Mouse (Mus musculus): ENCODE data around the gene Rspo1. TPM values are rescaled to one million over a fixed set of nuclear protein-coding genes. Genes with fewer than 3 reads are reported as not detected.

Rspo1 gene
- polyA plus RNA-seq, 1 experiment from 2014 or later, result 4.9 TPM

GRCm38 (mm10) chr4:124983893-124984526 lies 2.2 kb upstream of the Rspo1 start:
- Histone ChIP-seq H3K27ac (no peak overlapping the region), H3K36me3 (ENCODE audit: poor library complexity, severe bottlenecking) (no peaks in the 10 kb centered on the region), H3K27me3 (peaks cover 70% of the 10 kb centered on the region), H3K4me2 (no peak overlapping the region), H3K9me3 (replicated peaks) (no peaks in the 10 kb centered on the region), H3K9ac (no peak overlapping the region), H3K4me3 (no peak overlapping the region), H3K4me1 (peaks cover 33% of the 10 kb centered on the region)
- ATAC-seq, result no peak
- WGBS, result 23% methylated on average over 9 of the region's 9 CpGs

DNA sequence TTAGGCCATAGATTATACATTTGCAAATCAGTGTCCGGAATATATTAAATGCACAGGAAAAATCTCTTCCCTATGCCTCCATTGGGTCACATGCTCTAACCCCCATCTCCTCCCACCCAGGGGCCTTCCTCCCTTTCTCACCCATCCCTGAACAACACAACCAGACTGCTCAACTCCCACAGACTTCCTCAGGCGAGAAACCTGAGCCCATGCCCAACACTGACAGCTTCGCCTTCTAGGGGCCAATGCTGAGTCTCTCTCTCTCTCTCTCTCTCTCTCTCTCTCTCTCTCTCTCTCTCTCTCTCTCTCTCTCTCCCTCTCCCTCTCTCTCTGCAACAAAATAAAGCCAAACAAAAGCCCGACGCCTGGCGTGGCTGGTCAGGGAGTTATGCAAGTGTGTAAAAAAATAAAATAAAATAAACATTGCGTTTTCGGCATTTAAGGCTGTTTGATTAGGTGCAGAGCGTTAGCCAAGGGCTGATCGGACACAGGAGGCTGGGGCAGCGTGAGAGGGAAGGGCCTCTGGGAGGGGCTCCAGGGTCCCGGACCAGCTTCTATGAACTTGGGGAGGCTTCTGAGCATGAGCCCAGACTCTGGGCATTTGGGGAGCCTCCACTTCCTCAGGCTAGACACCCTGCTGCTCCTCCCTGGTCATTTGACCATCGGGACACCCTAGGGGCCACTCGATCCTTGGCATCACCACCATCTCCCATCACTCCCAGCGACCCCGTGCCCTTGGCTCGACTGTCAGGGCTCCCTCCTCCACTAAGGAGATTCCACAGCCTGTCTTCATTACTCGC lies 1.2 kb upstream of the Rspo1 start:
- Histone ChIP-seq H3K4me3 (no peak overlapping the region; the same call in 1 of the 2 replicates), H3K9ac (no peak overlapping the region), H3K4me2 (0 out of 2 replicates have a peak overlapping the region, but pooled peaks have one; percentile 64), H3K36me3 (ENCODE audit: poor library complexity, severe bottlenecking) (no peaks in the 10 kb centered on the region), H3K27me3 (peaks cover 79% of the 10 kb centered on the region), H3K27ac (no peak overlapping the region), H3K9me3 (replicated peaks) (no peaks in the 10 kb centered on the region), H3K4me1 (peaks cover 34% of the 10 kb centered on the region)
- 8% methylated on average over 18 of the region's 18 CpGs for WGBS
- ATAC-seq, result no peak

GRCm38 (mm10) chr4:124986739-124987710 lies 795 bp downstream of the Rspo1 start:
- Histone ChIP-seq H3K27ac (no peak overlapping the region), H3K4me1 (peaks cover 37% of the 10 kb centered on the region)
- ATAC-seq, result no peak

GRCm38 (mm10) chr4:124987711-124988097 lies 1.5 kb downstream of the Rspo1 start:
- H3K27me3 ChIP-seq, result peaks cover 94% of the 10 kb centered on the region
- H3K27ac ChIP-seq, result no peak overlapping the region
- no peak for ATAC-seq
- H3K9ac ChIP-seq, result no peak overlapping the region
- peak overlapping the region; percentile 30 for H3K4me2 ChIP-seq
- peaks cover 37% of the 10 kb centered on the region for H3K4me1 ChIP-seq
- peak overlapping the region; percentile 1; the same call in 1 of the 2 replicates for H3K4me3 ChIP-seq
- H3K9me3 ChIP-seq (replicated peaks), result no peaks in the 10 kb centered on the region
- WGBS, result 11% methylated on average over 10 of the region's 10 CpGs
- H3K36me3 ChIP-seq (ENCODE audit: poor library complexity, severe bottlenecking), result no peaks in the 10 kb centered on the region

More at GRCm38 (mm10) chr4:124986739-124987710, 795 bp downstream of the Rspo1 start:
- H3K36me3 ChIP-seq (ENCODE audit: poor library complexity, severe bottlenecking), result no peaks in the 10 kb centered on the region
- peak overlapping the region; percentile 42 for H3K4me3 ChIP-seq
- H3K9me3 ChIP-seq (replicated peaks), result no peaks in the 10 kb centered on the region
- WGBS, result 4% methylated on average over 46 of the region's 51 CpGs
- peak overlapping the region; percentile 45; the same call in 1 of the 2 replicates for H3K9ac ChIP-seq
- peaks cover 97% of the 10 kb centered on the region for H3K27me3 ChIP-seq
- H3K4me2 ChIP-seq, result peak overlapping the region; percentile 64

DNA sequence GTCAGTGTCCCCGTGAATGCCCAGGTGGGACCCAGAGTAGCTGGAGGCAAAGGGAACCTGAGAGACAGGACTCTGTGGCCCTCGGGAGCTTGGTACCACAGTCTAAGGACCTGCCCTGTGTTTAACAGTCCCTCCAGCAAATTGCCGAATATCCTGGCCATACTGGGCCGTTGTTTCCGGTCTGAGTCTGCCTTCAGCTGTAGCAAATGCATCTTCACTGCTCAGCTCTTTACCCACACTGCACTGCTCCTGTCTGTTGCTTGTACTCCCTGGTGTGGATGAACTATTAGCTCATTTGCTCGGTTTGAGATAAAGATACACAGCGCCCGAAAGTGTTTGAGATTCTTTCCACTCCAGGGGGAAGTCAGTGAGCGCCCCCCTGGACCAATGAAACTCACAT lies 2.2 kb downstream of the Rspo1 start:
- peak overlapping the region; percentile 30 for H3K4me2 ChIP-seq

GRCm38 (mm10) chr4:124989787-124990253 lies 3.6 kb downstream of the Rspo1 start:
- Histone ChIP-seq H3K27ac (no peak overlapping the region; the same call in 1 of the 2 replicates), H3K9me3 (replicated peaks) (no peaks in the 10 kb centered on the region), H3K27me3 (peaks cover 77% of the 10 kb centered on the region), H3K4me2 (peak overlapping the region; percentile 32), H3K4me1 (peaks cover 37% of the 10 kb centered on the region), H3K36me3 (ENCODE audit: poor library complexity, severe bottlenecking) (no peaks in the 10 kb centered on the region), H3K4me3 (no peak overlapping the region), H3K9ac (peak overlapping the region; percentile 17; the same call in 1 of the 2 replicates)
- WGBS, result 5% methylated on average over 20 of the region's 20 CpGs
- no peak for ATAC-seq

More for the DNA sequence above, 2.2 kb downstream of the Rspo1 start:
- 19% methylated on average over 9 of the region's 9 CpGs for WGBS
- no peak for ATAC-seq
- Histone ChIP-seq H3K36me3 (ENCODE audit: poor library complexity, severe bottlenecking) (no peaks in the 10 kb centered on the region), H3K9ac (no peak overlapping the region), H3K27me3 (peaks cover 92% of the 10 kb centered on the region), H3K9me3 (replicated peaks) (no peaks in the 10 kb centered on the region), H3K27ac (no peak overlapping the region), H3K4me1 (peaks cover 37% of the 10 kb centered on the region), H3K4me3 (no peak overlapping the region)

- H3K4me1 ChIP-seq, result peaks cover 37% of the 10 kb centered on the region
- no peak overlapping the region for H3K4me3 ChIP-seq
- 1% methylated on average over 7 of the region's 7 CpGs for whole genome bisulfite sequencing
- peak overlapping the region; percentile 17; the same call in 1 of the 2 replicates for H3K9ac ChIP-seq
- peaks cover 72% of the 10 kb centered on the region for H3K27me3 ChIP-seq
- no peaks in the 10 kb centered on the region for H3K9me3 ChIP-seq (replicated peaks)
- H3K27ac ChIP-seq, result no peak overlapping the region
- ATAC-seq, result no peak
- H3K36me3 ChIP-seq (ENCODE audit: poor library complexity, severe bottlenecking), result no peaks in the 10 kb centered on the region
- peak overlapping the region; percentile 32 for H3K4me2 ChIP-seq
These were observed 4.1 kb downstream of the Rspo1 start for GRCm38 (mm10) chr4:124990325-124990724.

- Histone ChIP-seq H3K9me3 (replicated peaks) (no peaks in the 10 kb centered on the region), H3K27ac (no peak overlapping the region), H3K27me3 (0 out of 2 replicates have a peak, but pooled peaks cover 4% of the 10 kb centered on the region), H3K9ac (no peak overlapping the region), H3K4me1 (no peaks in the 10 kb centered on the region), H3K4me2 (no peak overlapping the region), H3K36me3 (ENCODE audit: poor library complexity, severe bottlenecking) (no peaks in the 10 kb centered on the region), H3K4me3 (no peak overlapping the region)
- 75% methylated on average over 10 of the region's 10 CpGs for WGBS
- no peak for ATAC-seq
These were observed 11.4 kb downstream of the Rspo1 start for GRCm38 (mm10) chr4:124997479-124998147.

- Histone ChIP-seq H3K4me2 (no peak overlapping the region), H3K27me3 (no peaks in the 10 kb centered on the region), H3K9me3 (replicated peaks) (no peaks in the 10 kb centered on the region), H3K4me1 (no peaks in the 10 kb centered on the region), H3K9ac (no peak overlapping the region), H3K27ac (no peak overlapping the region), H3K4me3 (no peak overlapping the region), H3K36me3 (ENCODE audit: poor library complexity, severe bottlenecking) (no peaks in the 10 kb centered on the region)
- WGBS, result 89% methylated on average over 3 of the region's 3 CpGs
- ATAC-seq, result no peak
These were observed 13.3 kb downstream of the Rspo1 start for GRCm38 (mm10) chr4:124999548-124999947.

DNA sequence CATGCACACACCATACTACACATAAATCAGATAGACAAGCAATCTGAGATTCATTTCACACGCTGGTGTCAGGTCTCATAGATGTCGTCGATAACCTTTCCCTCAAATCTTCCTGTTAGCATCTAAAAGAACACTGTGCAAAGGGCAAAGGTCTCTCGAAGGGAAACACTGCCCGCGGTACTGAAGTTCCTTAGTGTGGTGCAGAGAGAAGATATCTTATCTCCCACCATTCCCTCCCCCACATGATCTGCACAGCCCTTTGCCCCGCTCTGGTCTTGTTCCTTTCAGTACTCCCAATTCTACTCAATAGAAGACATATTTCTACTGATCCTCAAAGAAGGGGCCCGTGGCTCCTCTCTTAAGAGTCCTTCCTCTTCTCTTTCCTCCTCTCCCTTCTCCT lies 16.7 kb downstream of the Rspo1 start:
- Histone ChIP-seq H3K4me3 (no peak overlapping the region), H3K9ac (no peak overlapping the region), H3K27me3 (0 out of 2 replicates have a peak, but pooled peaks cover 3% of the 10 kb centered on the region), H3K9me3 (replicated peaks) (no peaks in the 10 kb centered on the region), H3K27ac (no peak overlapping the region), H3K4me2 (no peak overlapping the region), H3K4me1 (no peaks in the 10 kb centered on the region), H3K36me3 (ENCODE audit: poor library complexity, severe bottlenecking) (no peaks in the 10 kb centered on the region)
- no peak for ATAC-seq
- WGBS, result 93% methylated on average over 8 of the region's 8 CpGs

DNA sequence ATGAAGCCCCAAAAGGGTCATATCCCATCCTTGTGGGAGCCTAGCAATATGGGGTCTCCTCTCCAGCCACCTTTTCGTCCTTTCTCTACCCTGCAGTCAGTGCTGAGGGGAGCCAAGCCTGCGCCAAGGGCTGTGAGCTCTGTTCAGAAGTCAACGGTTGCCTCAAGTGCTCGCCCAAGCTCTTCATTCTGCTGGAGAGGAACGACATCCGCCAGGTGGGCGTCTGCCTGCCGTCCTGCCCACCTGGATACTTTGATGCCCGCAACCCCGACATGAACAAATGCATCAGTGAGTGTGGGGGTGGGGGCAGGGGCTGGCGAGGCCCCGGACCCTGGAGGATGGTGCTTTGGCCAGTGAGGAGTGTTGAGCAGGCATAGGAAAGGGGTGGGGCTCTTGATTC lies 18.7 kb downstream of the Rspo1 start:
- no peak overlapping the region for H3K4me3 ChIP-seq
- ATAC-seq, result no peak
- no peaks in the 10 kb centered on the region for H3K9me3 ChIP-seq (replicated peaks)
- H3K36me3 ChIP-seq (ENCODE audit: poor library complexity, severe bottlenecking), result no peaks in the 10 kb centered on the region
- 68% methylated on average over 12 of the region's 12 CpGs for WGBS
- no peaks in the 10 kb centered on the region for H3K4me1 ChIP-seq
- 0 out of 2 replicates have a peak, but pooled peaks cover 3% of the 10 kb centered on the region for H3K27me3 ChIP-seq
- no peak overlapping the region for H3K27ac ChIP-seq
- H3K4me2 ChIP-seq, result no peak overlapping the region
- no peak overlapping the region for H3K9ac ChIP-seq

All from forebrain, embryonic 13.5 days (tissue).